Mouse (Mus musculus) kidney, embryonic 15.5 days (tissue): ENCODE data around the gene Galnt10. TPM values are rescaled to one million over a fixed set of nuclear protein-coding genes. Genes with fewer than 3 reads are reported as not detected.

Experiments
- ATAC-seq: fragments of 200-750 bp; cut with Nextera tagmentation; replicated peaks from 2 replicates; pipeline ENCODE4 v1.8.0; 2017; ENCODE audit warnings: moderate TSS enrichment; ENCODE audit not compliant: low FRiP score
- H3K27ac ChIP-seq: fragments of 300-500 bp; sonication (generic); 2 replicates; pipeline ENCODE4 v1.5.1; 2015; ENCODE audit warnings: mild to moderate bottlenecking, inconsistent platforms
- H3K27me3 ChIP-seq: fragments of 300-500 bp; sonication (generic); 2 replicates; pipeline ENCODE4 v1.6.1; 2015; ENCODE audit warnings: inconsistent platforms
- H3K36me3 ChIP-seq: fragments of 300-500 bp; sonication (generic); 2 replicates; pipeline ENCODE4 v1.6.1; 2015; ENCODE audit warnings: inconsistent platforms
- H3K4me1 ChIP-seq: fragments of 300-500 bp; sonication (generic); 2 replicates; pipeline ENCODE4 v1.6.1; 2015; ENCODE audit warnings: inconsistent platforms
- H3K4me2 ChIP-seq: fragments of 300-500 bp; sonication (generic); 2 replicates; pipeline ENCODE4 v1.6.1; 2015; ENCODE audit warnings: moderate library complexity, mild to moderate bottlenecking, inconsistent platforms
- H3K4me3 ChIP-seq: fragments of 300-500 bp; sonication (generic); replicated peaks from 2 replicates; pipeline ENCODE4 v1.5.1; 2015; ENCODE audit warnings: mild to moderate bottlenecking, inconsistent platforms
- H3K9ac ChIP-seq: fragments of 300-500 bp; sonication (generic); 2 replicates; pipeline ENCODE4 v1.6.1; 2015; ENCODE audit warnings: mild to moderate bottlenecking, inconsistent platforms
- H3K9me3 ChIP-seq: fragments of 300-500 bp; sonication (generic); replicated peaks from 2 replicates; pipeline ENCODE4 v1.6.1; 2016; ENCODE audit warnings: inconsistent platforms
- WGBS: fragments of 180-500 bp; shearing (Covaris S2); methylation state at CpG from one replicate; pipeline ENCODE4 v1.1.7; 2015; ENCODE audit warnings: mixed read lengths; 5-methylcytosine and 5-hydroxymethylcytosine counted together
- polyA plus RNA-seq: library from polyadenylated mRNA; unstranded; fragments of >200 nt; fragmentation: Nextera tagmentation; extraction: Ambion mirVana; gene quantifications from 2 replicates; pipeline ENCODE4 v1.2.1, GENCODE M21; 2015

Galnt10 gene
- polyA plus RNA-seq, 1 experiment from 2014 or later: 23.6 TPM

DNA sequence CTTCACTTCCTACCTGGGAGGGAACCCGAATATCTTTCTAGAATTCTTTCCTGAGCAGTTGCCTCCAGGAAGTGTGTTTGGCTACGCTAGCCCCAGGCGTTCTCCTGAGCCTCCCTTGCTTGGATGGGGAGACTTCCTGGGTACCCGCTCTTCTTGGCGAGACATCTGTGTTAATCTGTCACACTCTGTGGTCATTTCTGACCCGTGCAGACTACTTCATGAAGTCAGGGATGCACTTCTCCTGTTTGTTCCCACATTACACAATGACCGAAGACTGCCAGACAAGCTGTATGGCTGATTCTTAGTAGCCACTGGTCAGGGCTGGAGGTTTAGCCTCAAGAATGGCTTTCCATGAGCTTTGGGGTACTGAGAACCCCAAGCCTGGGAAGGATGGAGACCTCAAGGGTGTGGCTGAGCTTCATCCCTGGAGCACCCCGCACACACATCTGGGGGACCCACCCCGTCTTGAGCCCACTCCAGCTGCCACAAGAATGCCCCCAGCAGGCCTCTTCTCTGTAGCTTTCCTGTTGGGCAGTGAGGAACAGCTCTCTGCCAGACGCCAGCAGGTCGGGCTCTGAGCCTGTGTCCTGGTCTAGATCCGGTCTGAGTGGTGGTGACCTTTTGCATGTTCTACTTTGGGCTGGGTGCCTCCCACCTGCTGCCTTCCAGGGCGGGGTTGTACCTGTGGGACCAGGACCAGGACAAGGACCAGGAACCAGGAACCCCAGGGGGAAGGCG lies 7.8 kb downstream of the Galnt10 start:
- H3K36me3 ChIP-seq: no peaks in the 10 kb centered on the region
- H3K4me1 ChIP-seq: peaks cover 77% of the 10 kb centered on the region
- ATAC-seq: no peak
- H3K9ac ChIP-seq: no peak overlapping the region
- no peak overlapping the region for H3K27ac ChIP-seq
- whole genome bisulfite sequencing: 84% methylated on average over 14 of the region's 14 CpGs
- 0 out of 2 replicates have a peak, but pooled peaks cover 5% of the 10 kb centered on the region for H3K27me3 ChIP-seq
- no peaks in the 10 kb centered on the region for H3K9me3 ChIP-seq
- no peak overlapping the region for H3K4me3 ChIP-seq
- no peak overlapping the region for H3K4me2 ChIP-seq

- Histone ChIP-seq H3K27ac (no peak overlapping the region), H3K4me2 (no peak overlapping the region), H3K27me3 (0 out of 2 replicates have a peak, but pooled peaks cover 5% of the 10 kb centered on the region), H3K9ac (no peak overlapping the region), H3K4me3 (no peak overlapping the region), H3K9me3 (no peaks in the 10 kb centered on the region), H3K4me1 (peaks cover 77% of the 10 kb centered on the region), H3K36me3 (no peaks in the 10 kb centered on the region)
- 86% methylated on average over 5 of the region's 5 CpGs for WGBS
- no peak for ATAC-seq
Measured at GRCm38 (mm10) chr11:57653796-57654195, 8.6 kb downstream of the Galnt10 start.

- no peaks in the 10 kb centered on the region for H3K9me3 ChIP-seq
- WGBS: 65% methylated on average over 4 of the region's 4 CpGs
- H3K27ac ChIP-seq: no peak overlapping the region
- no peaks in the 10 kb centered on the region for H3K36me3 ChIP-seq
- peaks cover 73% of the 10 kb centered on the region for H3K4me1 ChIP-seq
- ATAC-seq: no peak
- 0 out of 2 replicates have a peak, but pooled peaks cover 5% of the 10 kb centered on the region for H3K27me3 ChIP-seq
- H3K4me2 ChIP-seq: no peak overlapping the region
- no peak overlapping the region for H3K9ac ChIP-seq
- no peak overlapping the region for H3K4me3 ChIP-seq
Measured at GRCm38 (mm10) chr11:57654386-57654785, 9.1 kb downstream of the Galnt10 start.

- H3K9ac ChIP-seq: no peak overlapping the region
- H3K27ac ChIP-seq: no peak overlapping the region
- ATAC-seq: peak; percentile 69
- no peak overlapping the region for H3K4me3 ChIP-seq
- H3K36me3 ChIP-seq: no peaks in the 10 kb centered on the region
- 0 out of 2 replicates have a peak, but pooled peaks cover 5% of the 10 kb centered on the region for H3K27me3 ChIP-seq
- no peak overlapping the region for H3K4me2 ChIP-seq
- peaks cover 68% of the 10 kb centered on the region for H3K4me1 ChIP-seq
- WGBS: 35% methylated on average over 5 of the region's 5 CpGs
- H3K9me3 ChIP-seq: no peaks in the 10 kb centered on the region
Measured at GRCm38 (mm10) chr11:57654977-57655397, 9.7 kb downstream of the Galnt10 start.

GRCm38 (mm10) chr11:57655669-57656325 lies 10.6 kb downstream of the Galnt10 start:
- Histone ChIP-seq H3K9me3 (no peaks in the 10 kb centered on the region), H3K27me3 (0 out of 2 replicates have a peak, but pooled peaks cover 5% of the 10 kb centered on the region), H3K27ac (peak overlapping the region; percentile 24; the same call in 1 of the 2 replicates), H3K9ac (no peak overlapping the region), H3K4me3 (no peak overlapping the region), H3K4me1 (peaks cover 69% of the 10 kb centered on the region), H3K4me2 (no peak overlapping the region), H3K36me3 (no peaks in the 10 kb centered on the region)
- ATAC-seq: no peak
- WGBS: 35% methylated on average over 10 of the region's 10 CpGs

DNA sequence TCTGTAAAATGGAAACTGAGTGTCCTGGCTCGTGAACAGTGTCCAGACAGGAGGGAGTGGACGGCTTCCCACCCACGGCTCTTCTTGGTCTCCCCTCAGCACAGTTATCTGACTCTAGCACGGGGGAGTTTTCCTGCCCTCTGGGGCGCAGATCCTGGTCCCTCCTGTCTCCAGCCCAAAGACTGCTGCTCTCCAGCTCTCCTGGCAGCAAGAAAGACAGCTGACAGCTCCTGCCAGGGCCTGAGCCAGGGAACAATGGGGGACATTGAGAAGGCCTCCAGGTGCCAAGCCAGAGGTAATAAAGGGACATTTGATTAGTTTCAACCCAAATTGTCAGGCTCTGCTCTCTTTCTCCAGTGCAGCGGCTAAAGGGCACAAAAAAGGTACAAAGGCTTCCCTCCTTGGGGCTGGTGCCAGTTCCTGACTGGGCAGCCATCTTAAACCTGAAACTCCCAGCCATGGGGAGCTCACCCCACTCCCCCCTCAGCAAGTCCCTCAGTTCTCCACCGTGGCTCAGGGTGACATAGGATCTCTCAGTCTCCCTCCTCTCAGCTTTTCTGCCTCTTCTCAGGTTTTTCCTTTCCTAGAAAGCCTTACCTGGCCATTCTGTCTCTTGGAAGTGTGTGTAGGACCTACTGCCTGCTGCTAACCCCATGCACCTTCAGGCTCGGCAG lies 11.5 kb downstream of the Galnt10 start:
- no peak overlapping the region for H3K4me3 ChIP-seq

DNA sequence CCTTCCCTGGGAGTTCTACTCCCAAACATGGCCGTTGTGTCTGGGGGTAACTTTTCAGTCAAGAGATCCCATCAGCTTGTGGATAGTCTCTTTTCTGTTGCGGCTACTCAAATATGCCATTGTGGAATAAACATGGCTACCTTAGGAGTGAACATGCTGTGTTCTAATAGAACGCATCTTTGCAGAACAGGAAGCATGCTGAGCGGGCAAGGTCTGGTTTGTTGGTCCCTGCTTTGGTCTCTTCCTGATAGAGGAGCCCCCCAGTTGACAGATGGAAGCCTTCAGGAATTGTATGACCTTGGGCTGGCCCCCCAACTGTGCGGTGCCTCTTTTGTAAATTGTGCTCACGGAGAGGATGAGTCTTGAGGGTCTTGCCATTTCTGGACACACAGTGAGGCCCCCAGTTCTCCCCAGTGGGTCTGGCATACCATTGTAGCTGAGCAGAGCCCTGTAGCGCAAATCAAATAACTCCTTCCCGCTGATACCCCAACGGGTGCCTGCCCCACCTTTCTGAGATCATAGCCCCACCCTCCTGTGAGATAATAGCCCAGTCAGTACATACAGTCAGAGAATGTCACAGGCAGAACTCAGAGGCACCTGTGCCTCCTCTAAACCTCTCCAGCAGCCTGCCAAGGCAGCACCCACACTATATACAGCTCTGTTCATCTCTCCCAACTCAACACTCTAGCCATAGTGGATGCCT lies 12.3 kb downstream of the Galnt10 start:
- H3K9me3 ChIP-seq: no peaks in the 10 kb centered on the region
- no peak overlapping the region for H3K9ac ChIP-seq
- 87% methylated on average over 9 of the region's 9 CpGs for whole genome bisulfite sequencing
- no peaks in the 10 kb centered on the region for H3K36me3 ChIP-seq
- 0 out of 2 replicates have a peak, but pooled peaks cover 5% of the 10 kb centered on the region for H3K27me3 ChIP-seq
- H3K4me2 ChIP-seq: no peak overlapping the region
- peaks cover 57% of the 10 kb centered on the region for H3K4me1 ChIP-seq
- no peak overlapping the region for H3K27ac ChIP-seq
- ATAC-seq: no peak
- H3K4me3 ChIP-seq: no peak overlapping the region

More for the DNA sequence above, 11.5 kb downstream of the Galnt10 start:
- Histone ChIP-seq H3K27ac (no peak overlapping the region; the same call in 1 of the 2 replicates), H3K27me3 (0 out of 2 replicates have a peak, but pooled peaks cover 5% of the 10 kb centered on the region), H3K36me3 (no peaks in the 10 kb centered on the region), H3K4me1 (peaks cover 63% of the 10 kb centered on the region), H3K9me3 (no peaks in the 10 kb centered on the region), H3K9ac (no peak overlapping the region), H3K4me2 (no peak overlapping the region)
- ATAC-seq: no peak
- WGBS: 46% methylated on average over 8 of the region's 8 CpGs

DNA sequence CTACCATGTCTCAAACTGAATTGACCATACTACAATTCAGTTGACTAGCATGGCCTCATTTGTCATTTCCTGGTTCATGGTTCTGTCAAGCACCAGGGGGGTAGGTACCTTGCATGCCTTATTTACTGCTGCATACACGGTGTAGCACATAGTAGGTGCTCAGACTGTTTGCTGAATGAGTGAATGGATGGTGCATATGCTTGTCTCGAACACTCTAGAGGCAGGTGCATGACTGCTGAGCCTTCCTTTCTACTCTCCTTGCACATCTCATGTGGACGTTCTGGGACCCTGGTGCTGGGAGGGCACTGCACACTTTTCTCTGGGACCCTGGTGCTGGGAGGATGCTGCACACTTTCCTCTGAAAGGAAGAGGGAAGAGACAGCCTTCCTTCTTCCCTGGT lies 13.0 kb downstream of the Galnt10 start:
- Histone ChIP-seq H3K9me3 (no peaks in the 10 kb centered on the region), H3K9ac (no peak overlapping the region), H3K27ac (no peak overlapping the region), H3K4me2 (no peak overlapping the region), H3K36me3 (no peaks in the 10 kb centered on the region), H3K27me3 (0 out of 2 replicates have a peak, but pooled peaks cover 1% of the 10 kb centered on the region), H3K4me3 (no peak overlapping the region), H3K4me1 (peaks cover 50% of the 10 kb centered on the region)
- no peak for ATAC-seq
- WGBS: 89% methylated on average over 3 of the region's 3 CpGs

DNA sequence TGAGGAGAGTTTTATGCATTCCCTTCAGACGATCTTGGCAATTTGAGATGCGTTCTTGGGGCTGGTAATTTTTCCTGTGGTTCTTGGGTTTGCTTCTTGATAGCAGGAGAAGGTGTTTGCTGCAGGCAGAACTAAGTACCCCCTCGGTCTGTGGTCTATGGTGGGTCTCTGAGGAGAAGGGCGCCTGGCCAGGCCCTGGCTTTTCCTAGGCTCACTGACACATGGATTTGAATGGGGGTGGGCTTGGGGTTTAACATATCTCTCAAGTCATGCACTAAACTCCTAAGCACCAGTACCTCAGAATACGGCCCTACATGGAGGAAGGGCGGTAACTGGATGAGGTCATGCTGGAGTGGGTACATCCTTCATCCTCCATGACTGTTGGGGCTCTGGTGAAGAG lies 13.5 kb downstream of the Galnt10 start:
- Histone ChIP-seq H3K9me3 (no peaks in the 10 kb centered on the region), H3K9ac (no peak overlapping the region), H3K4me2 (no peak overlapping the region), H3K36me3 (no peaks in the 10 kb centered on the region), H3K4me1 (peaks cover 47% of the 10 kb centered on the region), H3K27ac (no peak overlapping the region), H3K4me3 (no peak overlapping the region), H3K27me3 (no peaks in the 10 kb centered on the region)
- ATAC-seq: no peak
- 91% methylated on average over 6 of the region's 6 CpGs for WGBS

DNA sequence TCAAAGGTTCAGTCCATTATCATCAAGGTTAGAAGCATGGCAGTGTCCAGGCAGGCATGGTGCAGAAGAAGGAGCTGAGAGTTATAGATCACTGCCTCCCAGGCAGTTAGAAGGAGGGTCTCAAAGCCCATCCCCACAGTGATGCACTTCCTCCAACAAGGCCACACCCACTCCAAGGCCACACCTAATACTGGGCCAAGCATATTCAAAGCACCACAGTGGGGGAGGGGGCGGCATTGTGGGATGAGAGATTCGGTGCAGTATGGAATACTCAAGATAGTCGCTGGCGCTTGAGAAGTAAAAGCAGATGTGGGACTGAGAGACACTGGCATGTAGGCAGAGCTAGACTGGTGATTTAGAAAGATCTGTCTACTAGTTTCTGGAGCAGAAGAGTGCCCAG lies 14.9 kb downstream of the Galnt10 start:
- no peak overlapping the region for H3K9ac ChIP-seq
- H3K4me3 ChIP-seq: no peak overlapping the region
- H3K9me3 ChIP-seq: no peaks in the 10 kb centered on the region
- H3K4me1 ChIP-seq: peaks cover 34% of the 10 kb centered on the region
- no peaks in the 10 kb centered on the region for H3K36me3 ChIP-seq
- 92% methylated on average over 4 of the region's 4 CpGs for WGBS
- H3K27ac ChIP-seq: no peak overlapping the region
- H3K27me3 ChIP-seq: no peaks in the 10 kb centered on the region
- ATAC-seq: no peak
- H3K4me2 ChIP-seq: no peak overlapping the region

DNA sequence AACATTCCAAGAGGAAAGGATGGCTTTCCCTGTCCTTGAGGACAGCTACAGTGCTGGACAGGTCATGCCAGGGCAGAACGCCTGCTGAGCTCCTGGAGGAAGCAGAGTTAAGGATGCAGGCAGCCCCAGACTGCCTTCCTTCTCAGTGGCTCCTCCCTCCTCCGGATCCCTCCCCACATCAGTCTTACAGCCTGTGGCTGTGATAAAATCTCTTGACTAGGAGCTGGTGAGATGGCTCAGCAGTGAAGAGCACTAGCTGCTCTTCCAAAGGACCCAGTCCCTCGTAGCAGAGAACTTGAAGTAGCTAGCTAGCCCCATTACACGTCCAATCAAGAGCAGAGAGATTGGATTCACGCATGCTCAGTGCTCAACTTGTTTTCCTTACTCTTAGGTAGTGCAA lies 15.6 kb downstream of the Galnt10 start:
- no peak for ATAC-seq
- no peak overlapping the region for H3K4me3 ChIP-seq
- H3K4me1 ChIP-seq: peaks cover 28% of the 10 kb centered on the region
- WGBS: 47% methylated on average over 5 of the region's 5 CpGs
- H3K9me3 ChIP-seq: no peaks in the 10 kb centered on the region
- H3K27me3 ChIP-seq: no peaks in the 10 kb centered on the region
- no peaks in the 10 kb centered on the region for H3K36me3 ChIP-seq
- H3K9ac ChIP-seq: no peak overlapping the region
- H3K4me2 ChIP-seq: no peak overlapping the region
- no peak overlapping the region for H3K27ac ChIP-seq
